Mouse (Mus musculus): ENCODE data around the gene Ush1c. TPM values are rescaled to one million over a fixed set of nuclear protein-coding genes. Genes with fewer than 3 reads are reported as not detected.

Gene Ush1c
- polyA plus RNA-seq, 1 experiment from 2014 or later, result 132 TPM

GRCm38 (mm10) chr7:46240091-46240490, 1.8 kb upstream of the Ush1c start:
- no peaks in the 10 kb centered on the region; the same call in 1 of the 2 replicates for H3K36me3 ChIP-seq (ENCODE audit: control insufficient read depth, insufficient read depth)
- H3K4me1 ChIP-seq (replicated peaks; ENCODE audit: control insufficient read depth, insufficient read depth, low read length), result no peaks in the 10 kb centered on the region
- H3K9ac ChIP-seq (ENCODE audit: low read depth, low read length), result no peak overlapping the region
- ATAC-seq, result no peak
- TF ChIP-seq CTCF (IDR thresholded peaks at IDR 0.05; ENCODE audit: low read depth), result no peak
- no peak overlapping the region for H3K27ac ChIP-seq (ENCODE audit: low read depth, low read length)
- WGBS, result 86% methylated on average over 4 of the region's 4 CpGs
- no peaks in the 10 kb centered on the region for H3K27me3 ChIP-seq (replicated peaks; ENCODE audit: control insufficient read depth, insufficient read depth, low read length)
- no peaks in the 10 kb centered on the region for H3K9me3 ChIP-seq (ENCODE audit: control insufficient read depth)
- no peak overlapping the region for H3K4me2 ChIP-seq (replicated peaks; ENCODE audit: low read depth)
- no peak overlapping the region for H3K4me3 ChIP-seq (ENCODE audit: low read depth, low read length)

- H3K4me1 ChIP-seq (replicated peaks; ENCODE audit: control insufficient read depth, insufficient read depth, low read length), result no peaks in the 10 kb centered on the region
- peak overlapping the region; percentile 41 for H3K4me3 ChIP-seq (ENCODE audit: low read depth, low read length)
- TF ChIP-seq CTCF (IDR thresholded peaks at IDR 0.05; ENCODE audit: low read depth), result no peak
- H3K36me3 ChIP-seq (ENCODE audit: control insufficient read depth, insufficient read depth), result no peaks in the 10 kb centered on the region; the same call in 1 of the 2 replicates
- H3K4me2 ChIP-seq (replicated peaks; ENCODE audit: low read depth), result peak overlapping the region; percentile 70
- 26% methylated on average over 7 of the region's 7 CpGs for WGBS
- ATAC-seq, result peak; percentile 80
- H3K27ac ChIP-seq (ENCODE audit: low read depth, low read length), result peak overlapping the region; percentile 91
- no peaks in the 10 kb centered on the region for H3K27me3 ChIP-seq (replicated peaks; ENCODE audit: control insufficient read depth, insufficient read depth, low read length)
- peak overlapping the region; percentile 64 for H3K9ac ChIP-seq (ENCODE audit: low read depth, low read length)
- no peaks in the 10 kb centered on the region for H3K9me3 ChIP-seq (ENCODE audit: control insufficient read depth)
These were observed 1.1 kb downstream of the Ush1c start for GRCm38 (mm10) chr7:46237192-46237591.

GRCm38 (mm10) chr7:46236363-46236762, 1.9 kb downstream of the Ush1c start:
- Histone ChIP-seq H3K9ac (ENCODE audit: low read depth, low read length) (peak overlapping the region; percentile 13; the same call in 1 of the 2 replicates), H3K4me3 (ENCODE audit: low read depth, low read length) (peak overlapping the region; percentile 41), H3K9me3 (ENCODE audit: control insufficient read depth) (no peaks in the 10 kb centered on the region), H3K27ac (ENCODE audit: low read depth, low read length) (peak overlapping the region; percentile 91), H3K4me2 (replicated peaks; ENCODE audit: low read depth) (peak overlapping the region; percentile 70), H3K27me3 (replicated peaks; ENCODE audit: control insufficient read depth, insufficient read depth, low read length) (no peaks in the 10 kb centered on the region), H3K4me1 (replicated peaks; ENCODE audit: control insufficient read depth, insufficient read depth, low read length) (no peaks in the 10 kb centered on the region), H3K36me3 (ENCODE audit: control insufficient read depth, insufficient read depth) (no peaks in the 10 kb centered on the region; the same call in 1 of the 2 replicates)
- ATAC-seq, result peak; percentile 76
- no peak for TF ChIP-seq CTCF (IDR thresholded peaks at IDR 0.05; ENCODE audit: low read depth)
- 51% methylated on average over 15 of the region's 15 CpGs for WGBS

GRCm38 (mm10) chr7:46235948-46236347, 2.4 kb downstream of the Ush1c start:
- ATAC-seq, result no peak; the same call in none of the 2 replicates
- peak overlapping the region; percentile 91 for H3K27ac ChIP-seq (ENCODE audit: low read depth, low read length)
- H3K4me2 ChIP-seq (replicated peaks; ENCODE audit: low read depth), result peak overlapping the region; percentile 70
- no peaks in the 10 kb centered on the region for H3K4me1 ChIP-seq (replicated peaks; ENCODE audit: control insufficient read depth, insufficient read depth, low read length)
- no peak overlapping the region for H3K9ac ChIP-seq (ENCODE audit: low read depth, low read length)
- 30% methylated on average over 18 of the region's 18 CpGs for WGBS
- H3K27me3 ChIP-seq (replicated peaks; ENCODE audit: control insufficient read depth, insufficient read depth, low read length), result no peaks in the 10 kb centered on the region
- no peaks in the 10 kb centered on the region; the same call in 1 of the 2 replicates for H3K36me3 ChIP-seq (ENCODE audit: control insufficient read depth, insufficient read depth)
- TF ChIP-seq CTCF (IDR thresholded peaks at IDR 0.05; ENCODE audit: low read depth), result no peak
- H3K9me3 ChIP-seq (ENCODE audit: control insufficient read depth), result no peaks in the 10 kb centered on the region
- peak overlapping the region; percentile 41; the same call in 1 of the 2 replicates for H3K4me3 ChIP-seq (ENCODE audit: low read depth, low read length)

- Histone ChIP-seq H3K27me3 (replicated peaks; ENCODE audit: control insufficient read depth, insufficient read depth, low read length) (no peaks in the 10 kb centered on the region), H3K9ac (ENCODE audit: low read depth, low read length) (no peak overlapping the region), H3K4me3 (ENCODE audit: low read depth, low read length) (no peak overlapping the region), H3K4me1 (replicated peaks; ENCODE audit: control insufficient read depth, insufficient read depth, low read length) (no peaks in the 10 kb centered on the region), H3K9me3 (ENCODE audit: control insufficient read depth) (no peaks in the 10 kb centered on the region), H3K27ac (ENCODE audit: low read depth, low read length) (no peak overlapping the region), H3K4me2 (replicated peaks; ENCODE audit: low read depth) (no peak overlapping the region), H3K36me3 (ENCODE audit: control insufficient read depth, insufficient read depth) (peaks cover 42% of the 10 kb centered on the region)
- ATAC-seq, result no peak
- 72% methylated on average over 4 of the region's 4 CpGs for WGBS
- no peak for TF ChIP-seq CTCF (IDR thresholded peaks at IDR 0.05; ENCODE audit: low read depth)
These were observed 11.4 kb downstream of the Ush1c start for GRCm38 (mm10) chr7:46226936-46227335.

GRCm38 (mm10) chr7:46226253-46226652, 12.1 kb downstream of the Ush1c start:
- 21% methylated on average over 7 of the region's 7 CpGs for WGBS
- peak; percentile 85 for TF ChIP-seq CTCF (IDR thresholded peaks at IDR 0.05; ENCODE audit: low read depth)

More at GRCm38 (mm10) chr7:46226253-46226652, 12.1 kb downstream of the Ush1c start:
- no peaks in the 10 kb centered on the region for H3K9me3 ChIP-seq (ENCODE audit: control insufficient read depth)
- H3K27ac ChIP-seq (ENCODE audit: low read depth, low read length), result no peak overlapping the region
- peaks cover 49% of the 10 kb centered on the region for H3K36me3 ChIP-seq (ENCODE audit: control insufficient read depth, insufficient read depth)
- no peaks in the 10 kb centered on the region for H3K4me1 ChIP-seq (replicated peaks; ENCODE audit: control insufficient read depth, insufficient read depth, low read length)
- no peak for ATAC-seq
- no peak overlapping the region for H3K4me2 ChIP-seq (replicated peaks; ENCODE audit: low read depth)
- H3K9ac ChIP-seq (ENCODE audit: low read depth, low read length), result no peak overlapping the region
- no peak overlapping the region for H3K4me3 ChIP-seq (ENCODE audit: low read depth, low read length)
- H3K27me3 ChIP-seq (replicated peaks; ENCODE audit: control insufficient read depth, insufficient read depth, low read length), result no peaks in the 10 kb centered on the region

Data from intestine, postnatal 0 days (tissue).